Mouse (Mus musculus): ENCODE data around the gene Lfng. TPM values are rescaled to one million over a fixed set of nuclear protein-coding genes. Genes with fewer than 3 reads are reported as not detected.

The Lfng gene
- total and polyA plus RNA-seq, 3 experiments: not detected

GRCm38 (mm10) chr5:140638484-140638883, 31.4 kb downstream of the Lfng start:
- H3K9ac ChIP-seq (ENCODE audit: insufficient read depth, low read depth): no peak overlapping the region
- TF ChIP-seq POLR2AphosphoS2 (IDR thresholded peaks at IDR 0.05; ENCODE audit: low read depth, low read length) (no peak), KAT2A (IDR thresholded peaks at IDR 0.05; ENCODE audit: insufficient replicate concordance, low read length) (no peak), MEF2A (IDR thresholded peaks at IDR 0.05; ENCODE audit: borderline replicate concordance, low read depth, low read length) (no peak), E2F4 (IDR thresholded peaks at IDR 0.05; ENCODE audit: insufficient replicate concordance, low read depth, low read length) (no peak), CHD1 (IDR thresholded peaks at IDR 0.05; ENCODE audit: low read depth, low read length) (no peak), IRF4 (IDR thresholded peaks at IDR 0.05; ENCODE audit: low read depth, low read length) (no peak), POLR2A (IDR thresholded peaks at IDR 0.05; ENCODE audit: low read depth, low read length) (no peak), JUN (IDR thresholded peaks at IDR 0.05; ENCODE audit: insufficient read depth, low read depth, low read length) (no peak), CHD2 (IDR thresholded peaks at IDR 0.05; ENCODE audit: low read length) (no peak), NRF1 (IDR thresholded peaks at IDR 0.05; ENCODE audit: low read depth, low read length) (no peak), CTCF (conservative IDR thresholded peaks at IDR 0.05 in 1 of 2, IDR thresholded peaks at IDR 0.05 in 1 of 2; ENCODE audit: low read depth in 2 of 2, low read length in 2 of 2) (no peak), HCFC1 (IDR thresholded peaks at IDR 0.05; ENCODE audit: low read depth, low read length) (no peak), MYC (IDR thresholded peaks at IDR 0.05; ENCODE audit: low read depth, low read length) (no peak), SMC3 (IDR thresholded peaks at IDR 0.05; ENCODE audit: low read depth, low read length) (no peak), ZKSCAN1 (IDR thresholded peaks at IDR 0.05; ENCODE audit: borderline replicate concordance, low read depth, low read length) (no peak), TCF12 (IDR thresholded peaks at IDR 0.05; ENCODE audit: low read depth, low read length) (no peak), EP300 (IDR thresholded peaks at IDR 0.05; ENCODE audit: low read length) (no peak), BHLHE40 (IDR thresholded peaks at IDR 0.05; ENCODE audit: low read depth, low read length) (no peak), MAX (IDR thresholded peaks at IDR 0.05; ENCODE audit: low read length) (no peak), GABPA (IDR thresholded peaks at IDR 0.05; ENCODE audit: insufficient replicate concordance, low read depth, low read length) (no peak)
- no peaks in the 10 kb centered on the region for H3K9me3 ChIP-seq (replicated peaks; ENCODE audit: low read length)
- peaks cover 0 to 9% of the 10 kb centered on the region in 2 experiments for H3K36me3 ChIP-seq (replicated peaks in 1 of 2; ENCODE audit: control insufficient read depth in 1 of 2, insufficient read depth in 1 of 2, low read length in 1 of 2)
- H3K27me3 ChIP-seq (replicated peaks): no peaks in the 10 kb centered on the region
- H3K27ac ChIP-seq (ENCODE audit: insufficient read depth, low read depth): no peak overlapping the region
- in situ Hi-C loops (cut with MboI; ENCODE audit: low pct_ligation_motif_present, low pct_unique_long_range_greater_than_20kb, low sequenced_read_pairs): no loop called here
- no peaks in the 10 kb centered on the region for H3K79me2 ChIP-seq (replicated peaks; ENCODE audit: control insufficient read depth, extremely low read depth, insufficient read depth, poor library complexity, severe bottlenecking)
- no peak overlapping the region for H3K4me3 ChIP-seq (replicated peaks in 1 of 3; ENCODE audit: low read depth in 2 of 3, low read length in 2 of 3, poor library complexity in 1 of 3)
- dilution Hi-C loops (cut with MboI; ENCODE audit: extremely low pct_ligation_motif_present, extremely low pct_unique_long_range_greater_than_20kb, low sequenced_read_pairs): no loop called here
- DNase-seq (ENCODE audit: extremely low read depth): no peak
- no peak overlapping the region for H3K4me2 ChIP-seq (ENCODE audit: insufficient read depth, low read depth, poor library complexity, severe bottlenecking)
- peaks cover 10 to 34% of the 10 kb centered on the region in 2 experiments for H3K4me1 ChIP-seq (ENCODE audit: control insufficient read depth in 1 of 2, insufficient read depth in 2 of 2)

GRCm38 (mm10) chr5:140639312-140639711, 32.2 kb downstream of the Lfng start:
- Histone ChIP-seq H3K79me2 (replicated peaks; ENCODE audit: control insufficient read depth, extremely low read depth, insufficient read depth, poor library complexity, severe bottlenecking) (no peaks in the 10 kb centered on the region), H3K27ac (ENCODE audit: insufficient read depth, low read depth) (no peak overlapping the region), H3K9ac (ENCODE audit: insufficient read depth, low read depth) (no peak overlapping the region), H3K36me3 (replicated peaks in 1 of 2; ENCODE audit: control insufficient read depth in 1 of 2, insufficient read depth in 1 of 2, low read length in 1 of 2) (peaks cover 0 to 7% of the 10 kb centered on the region in 2 experiments), H3K4me3 (replicated peaks in 1 of 3; ENCODE audit: low read depth in 2 of 3, low read length in 2 of 3, poor library complexity in 1 of 3) (no peak overlapping the region), H3K9me3 (replicated peaks; ENCODE audit: low read length) (no peaks in the 10 kb centered on the region), H3K4me1 (ENCODE audit: control insufficient read depth in 1 of 2, insufficient read depth in 2 of 2) (peaks cover 10 to 34% of the 10 kb centered on the region in 2 experiments), H3K27me3 (replicated peaks) (no peaks in the 10 kb centered on the region), H3K4me2 (ENCODE audit: insufficient read depth, low read depth, poor library complexity, severe bottlenecking) (no peak overlapping the region)
- no peak for DNase-seq (ENCODE audit: extremely low read depth)
- dilution Hi-C loops (cut with MboI; ENCODE audit: extremely low pct_ligation_motif_present, extremely low pct_unique_long_range_greater_than_20kb, low sequenced_read_pairs): no loop called here
- in situ Hi-C loops (cut with MboI; ENCODE audit: low pct_ligation_motif_present, low pct_unique_long_range_greater_than_20kb, low sequenced_read_pairs): no loop called here
- TF ChIP-seq JUN (IDR thresholded peaks at IDR 0.05; ENCODE audit: insufficient read depth, low read depth, low read length): no peak
- TF ChIP-seq MEF2A (IDR thresholded peaks at IDR 0.05; ENCODE audit: borderline replicate concordance, low read depth, low read length): no peak
- no peak for TF ChIP-seq ZMIZ1 (IDR thresholded peaks at IDR 0.05; ENCODE audit: low read depth, low read length)
- TF ChIP-seq RAD21 (IDR thresholded peaks at IDR 0.05; ENCODE audit: low read depth, low read length): no peak
- TF ChIP-seq TBP (conservative IDR thresholded peaks at IDR 0.05; ENCODE audit: low read depth, low read length): no peak
- TF ChIP-seq USF2 (conservative IDR thresholded peaks at IDR 0.05; ENCODE audit: low read depth, low read length): no peak
- no peak for TF ChIP-seq SMC3 (IDR thresholded peaks at IDR 0.05; ENCODE audit: low read depth, low read length)
- TF ChIP-seq NELFE (IDR thresholded peaks at IDR 0.05; ENCODE audit: low read depth, low read length): no peak
- no peak for TF ChIP-seq MAX (IDR thresholded peaks at IDR 0.05; ENCODE audit: low read length)
- TF ChIP-seq UBTF (IDR thresholded peaks at IDR 0.05; ENCODE audit: low read depth, low read length): no peak
- TF ChIP-seq ZNF384 (IDR thresholded peaks at IDR 0.05; ENCODE audit: low read depth, low read length): no peak
- no peak for TF ChIP-seq PAX5 (IDR thresholded peaks at IDR 0.05; ENCODE audit: low read length)
- TF ChIP-seq IRF4 (IDR thresholded peaks at IDR 0.05; ENCODE audit: low read depth, low read length): no peak
- no peak for TF ChIP-seq MYC (IDR thresholded peaks at IDR 0.05; ENCODE audit: low read depth, low read length)
- no peak for TF ChIP-seq KAT2A (IDR thresholded peaks at IDR 0.05; ENCODE audit: insufficient replicate concordance, low read length)
- no peak for TF ChIP-seq SIN3A (IDR thresholded peaks at IDR 0.05; ENCODE audit: low read length)
- no peak for TF ChIP-seq MXI1 (IDR thresholded peaks at IDR 0.05; ENCODE audit: low read depth, low read length)
- TF ChIP-seq ZC3H11A (IDR thresholded peaks at IDR 0.05; ENCODE audit: low read depth, low read length): no peak

Data from CH12.LX (cell line).